Mouse (Mus musculus): ENCODE measurements around the gene Ghrh. TPM values are rescaled to one million over a fixed set of nuclear protein-coding genes. Genes with fewer than 3 reads are reported as not detected.

Ghrh gene
- polyA plus RNA-seq, 1 experiment = not detected

- no peaks in the 10 kb centered on the region for H3K36me3 ChIP-seq (ENCODE audit: control insufficient read depth, insufficient read depth)
- no peaks in the 10 kb centered on the region for H3K27me3 ChIP-seq (ENCODE audit: control insufficient read depth, insufficient read depth, insufficient read length)
- TF ChIP-seq MYOG (IDR thresholded peaks at IDR 0.05; ENCODE audit: control insufficient read depth, extremely low read depth, insufficient read length) (no peak), MAX (IDR thresholded peaks at IDR 0.05) (no peak)
- H3K79me2 ChIP-seq (ENCODE audit: control insufficient read depth, insufficient read depth) = no peaks in the 10 kb centered on the region
- H3K79me3 ChIP-seq (ENCODE audit: low read depth) = no peaks in the 10 kb centered on the region
- H3ac ChIP-seq (ENCODE audit: control insufficient read depth, insufficient read length, low read depth) = no peak overlapping the region
- H3K4me3 ChIP-seq (ENCODE audit: insufficient read depth, poor library complexity, severe bottlenecking) = no peak overlapping the region
These were observed 4.0 kb downstream of the Ghrh start for GRCm38 (mm10) chr2:157343337-157343736.

GRCm38 (mm10) chr2:157342328-157342926 lies 4.9 kb downstream of the Ghrh start:
- H3K79me2 ChIP-seq (ENCODE audit: control insufficient read depth, insufficient read depth) = no peaks in the 10 kb centered on the region
- no peaks in the 10 kb centered on the region for H3K36me3 ChIP-seq (ENCODE audit: control insufficient read depth, insufficient read depth)
- no peaks in the 10 kb centered on the region for H3K79me3 ChIP-seq (ENCODE audit: low read depth)
- no peak for TF ChIP-seq USF1 (IDR thresholded peaks at IDR 0.05; ENCODE audit: low read depth)
- no peak for TF ChIP-seq FOSL1 (IDR thresholded peaks at IDR 0.05; ENCODE audit: insufficient read depth, low read length, poor library complexity, severe bottlenecking)
- TF ChIP-seq MAX (IDR thresholded peaks at IDR 0.05) = no peak
- no peak for TF ChIP-seq CEBPB (IDR thresholded peaks at IDR 0.05; ENCODE audit: low read depth)
- H3ac ChIP-seq (ENCODE audit: control insufficient read depth, insufficient read length, low read depth) = no peak overlapping the region
- H3K27me3 ChIP-seq (ENCODE audit: control insufficient read depth, insufficient read depth, insufficient read length) = no peaks in the 10 kb centered on the region
- no peak overlapping the region for H3K4me3 ChIP-seq (ENCODE audit: insufficient read depth, poor library complexity, severe bottlenecking)

GRCm38 (mm10) chr2:157341554-157342270 lies 5.6 kb downstream of the Ghrh start:
- Histone ChIP-seq H3K79me2 (ENCODE audit: control insufficient read depth, insufficient read depth) (no peaks in the 10 kb centered on the region), H3K27me3 (ENCODE audit: control insufficient read depth, insufficient read depth, insufficient read length) (no peaks in the 10 kb centered on the region), H3K4me3 (ENCODE audit: insufficient read depth, poor library complexity, severe bottlenecking) (no peak overlapping the region), H3K79me3 (ENCODE audit: low read depth) (no peaks in the 10 kb centered on the region), H3ac (ENCODE audit: control insufficient read depth, insufficient read length, low read depth) (no peak overlapping the region), H3K36me3 (ENCODE audit: control insufficient read depth, insufficient read depth) (no peaks in the 10 kb centered on the region)
- TF ChIP-seq USF1 (IDR thresholded peaks at IDR 0.05; ENCODE audit: low read depth) (no peak), MYOD1 (IDR thresholded peaks at IDR 0.05; ENCODE audit: control insufficient read depth, insufficient read length, low read depth) (no peak), CTCF (IDR thresholded peaks at IDR 0.05; ENCODE audit: control insufficient read depth, insufficient read depth, insufficient read length) (peak; percentile 62)

- H3K27me3 ChIP-seq (ENCODE audit: control insufficient read depth, insufficient read depth, insufficient read length) = no peaks in the 10 kb centered on the region
- H3K4me3 ChIP-seq (ENCODE audit: insufficient read depth, poor library complexity, severe bottlenecking) = no peak overlapping the region
- TF ChIP-seq MYOD1 (IDR thresholded peaks at IDR 0.05; ENCODE audit: control insufficient read depth, insufficient read length, low read depth) (no peak), FOSL1 (IDR thresholded peaks at IDR 0.05; ENCODE audit: insufficient read depth, low read length, poor library complexity, severe bottlenecking) (no peak)
- no peaks in the 10 kb centered on the region for H3K36me3 ChIP-seq (ENCODE audit: control insufficient read depth, insufficient read depth)
- H3K79me2 ChIP-seq (ENCODE audit: control insufficient read depth, insufficient read depth) = no peaks in the 10 kb centered on the region
- no peak overlapping the region for H3ac ChIP-seq (ENCODE audit: control insufficient read depth, insufficient read length, low read depth)
- H3K79me3 ChIP-seq (ENCODE audit: low read depth) = no peaks in the 10 kb centered on the region
These were observed 7.0 kb downstream of the Ghrh start for GRCm38 (mm10) chr2:157340221-157340741.

- Histone ChIP-seq H3K4me3 (ENCODE audit: insufficient read depth, poor library complexity, severe bottlenecking) (no peak overlapping the region), H3K79me3 (ENCODE audit: low read depth) (no peaks in the 10 kb centered on the region), H3K36me3 (ENCODE audit: control insufficient read depth, insufficient read depth) (no peaks in the 10 kb centered on the region), H3K79me2 (ENCODE audit: control insufficient read depth, insufficient read depth) (no peaks in the 10 kb centered on the region), H3ac (ENCODE audit: control insufficient read depth, insufficient read length, low read depth) (no peak overlapping the region), H3K27me3 (ENCODE audit: control insufficient read depth, insufficient read depth, insufficient read length) (no peaks in the 10 kb centered on the region)
- TF ChIP-seq MYOD1 (IDR thresholded peaks at IDR 0.05; ENCODE audit: control insufficient read depth, insufficient read length, low read depth) = no peak
- TF ChIP-seq MYOG (IDR thresholded peaks at IDR 0.05; ENCODE audit: control insufficient read depth, extremely low read depth, insufficient read length) = no peak
- no peak for TF ChIP-seq CTCF (IDR thresholded peaks at IDR 0.05; ENCODE audit: control insufficient read depth, insufficient read depth, insufficient read length)
- TF ChIP-seq MAX (IDR thresholded peaks at IDR 0.05) = no peak
- no peak for TF ChIP-seq USF1 (IDR thresholded peaks at IDR 0.05; ENCODE audit: low read depth)
- TF ChIP-seq CEBPB (IDR thresholded peaks at IDR 0.05; ENCODE audit: low read depth) = no peak
- TF ChIP-seq FOSL1 (IDR thresholded peaks at IDR 0.05; ENCODE audit: insufficient read depth, low read length, poor library complexity, severe bottlenecking) = no peak
These were observed 7.8 kb downstream of the Ghrh start for GRCm38 (mm10) chr2:157339532-157339931.

- Histone ChIP-seq H3K79me2 (ENCODE audit: control insufficient read depth, insufficient read depth) (no peaks in the 10 kb centered on the region), H3K27me3 (ENCODE audit: control insufficient read depth, insufficient read depth, insufficient read length) (no peaks in the 10 kb centered on the region), H3K79me3 (ENCODE audit: low read depth) (no peaks in the 10 kb centered on the region), H3K4me3 (ENCODE audit: insufficient read depth, poor library complexity, severe bottlenecking) (no peak overlapping the region), H3K36me3 (ENCODE audit: control insufficient read depth, insufficient read depth) (no peaks in the 10 kb centered on the region), H3ac (ENCODE audit: control insufficient read depth, insufficient read length, low read depth) (no peak overlapping the region)
- TF ChIP-seq CTCF (IDR thresholded peaks at IDR 0.05; ENCODE audit: control insufficient read depth, insufficient read depth, insufficient read length) (peak; percentile 34), FOSL1 (IDR thresholded peaks at IDR 0.05; ENCODE audit: insufficient read depth, low read length, poor library complexity, severe bottlenecking) (no peak)
These were observed 8.6 kb downstream of the Ghrh start for GRCm38 (mm10) chr2:157338663-157339062.

Data from C2C12 (cell line).